Mouse (Mus musculus) monocyte, adult 5-6 weeks (primary cell): ENCODE data around the gene Zfp763. TPM values are rescaled to one million over a fixed set of nuclear protein-coding genes. Genes with fewer than 3 reads are reported as not detected.
"Not testable (repeated sequence)": the region's sequence is repeated elsewhere in the genome, so short reads cannot be mapped to it uniquely, and the experiment has no call there.

Experiments used
- ATAC-seq: fragments of 153-309, 156-312 bp; replicated peaks from 2 replicates; pipeline ENCODE4 v1.8.0; 2017; ENCODE audit warnings: mild to moderate bottlenecking; ENCODE audit not compliant: low TSS enrichment, insufficient number of reproducible peaks, severe bottlenecking, poor library complexity, low FRiP score
- total RNA-seq: library from RNA; stranded (forward); fragments of 200-1000, 200-491, 200-594 nt; gene quantifications from 3 replicates; pipeline ENCODE4 v1.2.3, GENCODE M21; 2017

Gene Zfp763
- 1.3 to 7.7 TPM (median 3.2 TPM) in 3 replicates for total RNA-seq

- ATAC-seq: peak; percentile 97
These were observed at the start of gene Zfp763 for GRCm38 (mm10) chr17:33032900-33033891. Gene Zfp763, minus strand, starts transcription at chr17:33033402.

- ATAC-seq: no peak
These were observed 34.8 kb upstream of the Zfp763 start, which contains the start of gene 4921501E09Rik for GRCm38 (mm10) chr17:33067958-33068357. Gene 4921501E09Rik, minus strand, starts transcription at chr17:33068058.

- ATAC-seq: no peak
These were observed 29.8 kb upstream of the Zfp763 start for GRCm38 (mm10) chr17:33063001-33063400.

GRCm38 (mm10) chr17:33058791-33059190 lies 25.6 kb upstream of the Zfp763 start:
- ATAC-seq: no peak

GRCm38 (mm10) chr17:33032376-33032775 lies 826 bp downstream of the Zfp763 start:
- no peak for ATAC-seq

DNA sequence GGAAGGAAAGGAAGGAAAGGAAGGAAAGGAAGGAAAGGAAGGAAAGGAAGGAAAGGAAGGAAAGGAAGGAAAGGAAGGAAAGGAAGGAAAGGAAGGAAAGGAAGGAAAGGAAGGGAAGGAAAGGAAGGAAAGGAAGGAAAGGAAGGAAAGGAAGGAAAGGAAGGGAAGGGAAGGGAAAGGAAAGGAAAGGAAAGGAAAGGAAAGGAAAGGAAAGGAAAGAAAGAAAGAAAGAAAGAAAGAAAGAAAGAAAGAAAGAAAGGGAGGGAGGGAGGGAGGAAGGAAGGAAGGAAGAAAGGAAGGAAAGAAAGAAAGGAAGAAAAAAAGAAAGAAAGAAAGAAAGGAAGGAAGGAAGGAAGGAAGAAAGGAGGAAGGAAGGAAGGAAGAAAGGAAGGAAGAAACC lies 12.8 kb downstream of the Zfp763 start:
- not testable (repeated sequence) for ATAC-seq

GRCm38 (mm10) chr17:33008337-33008736 lies 24.9 kb downstream of the Zfp763 start:
- ATAC-seq: no peak

DNA sequence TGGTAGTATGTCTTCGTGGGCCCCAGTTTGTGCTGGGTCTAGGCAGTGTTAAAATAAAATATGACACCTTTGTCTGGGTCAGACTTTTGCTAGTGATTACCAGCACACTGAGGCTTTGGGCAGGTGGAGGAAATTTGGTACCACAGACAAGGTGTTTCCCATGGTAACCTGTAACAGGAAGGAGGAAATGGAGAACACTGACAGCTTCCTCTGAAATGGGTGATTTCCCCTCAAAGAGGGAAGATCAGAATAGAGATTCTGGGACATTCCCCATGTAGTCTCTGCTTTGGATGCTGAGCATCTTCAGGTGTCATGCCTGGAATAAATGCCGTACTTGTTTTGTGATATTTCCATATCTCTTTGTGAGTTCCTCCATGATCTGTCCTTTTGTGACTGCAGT lies 34.7 kb downstream of the Zfp763 start:
- ATAC-seq: no peak

DNA sequence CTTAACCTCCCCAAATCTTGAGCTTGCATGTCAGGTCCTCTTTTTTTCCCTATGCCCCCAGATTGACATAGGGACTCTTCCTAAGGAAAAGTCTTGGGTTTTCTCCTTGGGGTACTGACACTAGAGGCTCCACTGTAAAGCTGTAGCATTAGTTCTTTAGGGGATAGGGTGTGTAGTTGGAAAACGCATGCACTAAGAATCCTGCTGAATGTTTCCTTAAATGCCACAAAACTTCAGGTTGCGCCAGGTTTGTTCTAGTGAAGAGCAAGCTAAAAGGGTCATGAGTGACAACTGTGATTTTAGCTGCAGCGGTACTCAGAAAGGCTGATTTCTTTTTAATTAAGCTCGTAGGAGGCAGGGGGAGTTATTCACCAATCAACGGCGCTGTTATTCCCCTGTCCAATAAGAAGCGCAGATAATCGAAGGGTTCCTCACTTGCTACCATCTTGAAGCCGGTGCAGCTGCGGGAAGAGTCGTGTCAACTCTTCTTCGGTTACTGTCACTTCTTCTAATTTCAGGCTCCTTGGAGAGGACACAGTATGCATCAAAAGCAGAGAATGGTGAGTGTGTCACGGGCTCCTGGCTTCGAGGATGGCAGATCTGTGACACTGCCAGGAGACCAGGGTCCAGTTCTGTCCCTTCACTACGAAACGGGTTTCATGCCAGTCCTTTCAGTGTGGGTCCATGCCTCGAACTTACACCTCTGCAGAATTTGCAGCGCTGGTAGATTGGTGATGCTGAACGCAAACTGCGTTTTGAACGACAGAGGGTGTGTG lies 40.3 kb downstream of the Zfp763 start, which contains the start of gene Zfp952:
TSS of gene Zfp952 (plus strand) at position 431 of the 776 bp plus-strand sequence.
- peak; percentile 99 for ATAC-seq

DNA sequence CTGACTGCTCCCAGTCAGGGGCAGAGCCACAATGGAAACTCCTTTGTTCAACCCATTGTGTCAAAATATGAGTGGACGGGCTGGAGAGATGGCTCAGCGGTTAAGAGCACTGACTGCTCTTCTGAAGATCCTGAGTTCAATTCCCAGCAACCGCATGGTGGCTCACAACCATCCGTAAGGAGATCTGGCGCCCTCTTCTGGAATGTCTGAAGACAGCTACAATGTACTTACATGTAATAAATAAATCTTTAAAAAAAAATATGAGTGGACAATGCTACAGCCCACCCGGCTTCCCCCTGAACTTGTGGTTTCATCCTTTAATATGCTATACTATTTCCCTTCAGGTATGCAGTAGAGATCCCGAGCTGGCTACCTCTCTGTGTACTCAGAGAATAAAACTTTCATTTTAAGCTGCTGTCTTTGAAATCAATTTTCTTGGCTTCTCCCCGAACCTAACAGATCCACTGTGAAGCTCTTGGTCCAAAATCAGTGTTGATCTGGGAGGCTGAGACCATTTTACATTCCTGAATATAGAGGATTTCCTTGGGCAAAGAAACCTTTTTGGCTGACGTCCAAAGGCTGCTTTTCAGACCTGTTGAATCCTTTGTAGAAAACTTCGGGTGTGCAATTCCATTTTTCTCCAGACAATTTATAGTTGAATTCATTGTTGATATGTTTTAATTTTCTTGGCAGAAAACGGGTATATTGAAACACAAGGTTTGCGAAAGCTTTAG lies 41.1 kb downstream of the Zfp763 start:
- no peak for ATAC-seq

GRCm38 (mm10) chr17:32986301-32986700 lies 46.9 kb downstream of the Zfp763 start:
- no peak for ATAC-seq

GRCm38 (mm10) chr17:32981361-32981760 lies 51.8 kb downstream of the Zfp763 start:
- ATAC-seq: no peak

Other genes starting within 250 kb of the Zfp763 start
- gene Zfp871, start 245.1 kb downstream of the Zfp763 start, total RNA-seq: 48.5 to 60.7 TPM (median 59.6 TPM) in 3 replicates
- 0.19 TPM in 1 of 3 replicates, not detected in the others for gene Zfp811, start 223.5 kb downstream of the Zfp763 start, total RNA-seq
- gene Zfp799, start 203.1 kb downstream of the Zfp763 start, total RNA-seq: 4.2 to 8.3 TPM (median 6.1 TPM) in 3 replicates
- gene Zfp870, start 141.8 kb downstream of the Zfp763 start, total RNA-seq: 6.6 to 8.9 TPM (median 8.6 TPM) in 3 replicates
- gene Cyp4f14, start 116.1 kb downstream of the Zfp763 start, total RNA-seq: not detected in 3 replicates
- 25.2 to 40.9 TPM (median 37.7 TPM) in 3 replicates for gene Cyp4f13, start 86.0 kb downstream of the Zfp763 start, total RNA-seq
- gene Zfp472, start 67.6 kb downstream of the Zfp763 start, total RNA-seq: 26.2 to 29.4 TPM (median 26.4 TPM) in 3 replicates
- 14.0 to 27.0 TPM (median 15.5 TPM) in 3 replicates for gene Zfp952, start 40.3 kb downstream of the Zfp763 start, total RNA-seq
- not detected in 3 replicates for gene 4921501E09Rik, start 34.7 kb upstream of the Zfp763 start, total RNA-seq
- 3.7 to 8.6 TPM (median 5.7 TPM) in 3 replicates for gene Zfp563, start 55.9 kb upstream of the Zfp763 start, total RNA-seq
- not detected in 3 replicates for gene Morc2b, start 106.3 kb upstream of the Zfp763 start, total RNA-seq
- gene Olfr55, start 135.0 kb upstream of the Zfp763 start, total RNA-seq: not detected in 3 replicates
- gene Olfr239, start 157.9 kb upstream of the Zfp763 start, total RNA-seq: not detected in 3 replicates
- not detected in 3 replicates for gene Olfr1564, start 188.3 kb upstream of the Zfp763 start, total RNA-seq
- 11.0 to 16.6 TPM (median 14.2 TPM) in 3 replicates for gene Zfp955a, start 221.7 kb upstream of the Zfp763 start, total RNA-seq
- not detected in 3 replicates for gene Olfr63, start 231.3 kb upstream of the Zfp763 start, total RNA-seq